ENCODE assay signal across 8 mouse cellular contexts in the genomic region with DNA sequence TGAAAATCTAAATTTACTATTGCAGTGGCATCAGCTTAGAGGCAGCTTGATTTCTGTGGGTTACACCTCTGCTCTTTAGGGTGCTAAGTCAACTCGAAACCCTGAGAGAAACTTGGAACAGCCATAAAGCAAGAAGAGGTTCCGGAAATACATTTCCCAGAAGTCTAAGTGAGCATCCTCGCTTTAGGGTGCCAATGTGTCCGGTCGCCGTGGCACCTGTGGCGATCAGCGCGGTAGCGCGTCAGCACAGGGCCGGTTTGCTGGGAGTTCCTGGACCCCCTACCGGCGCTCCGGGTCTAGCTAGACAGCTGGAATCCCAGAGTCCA. TPM values are rescaled to one million over a fixed set of nuclear protein-coding genes. Genes with fewer than 3 reads are reported as not detected.
DNase-seq lines count a peak whose midpoint lies in the region; ATAC-seq lines count a peak whose summit lies in the region.

No protein-coding gene starts in this region.

- H3K4me3 ChIP-seq in heart, embryonic 15.5 days: peak overlapping the region; percentile 74
- peak overlapping the region; percentile 49 for H3K4me3 ChIP-seq in hindbrain, embryonic 14.5 days (replicated peaks; ENCODE audit: low read length)
- peak overlapping the region; percentile 51 for H3K4me3 ChIP-seq in midbrain, embryonic 12.5 days

- H3K9me3 ChIP-seq in heart, embryonic 15.5 days (replicated peaks): no peaks in the 10 kb centered on the region
- H3K9me3 ChIP-seq in hindbrain, embryonic 14.5 days (ENCODE audit: control insufficient read depth, low read length): no peaks in the 10 kb centered on the region
- no peaks in the 10 kb centered on the region for H3K9me3 ChIP-seq in midbrain, embryonic 12.5 days

- peaks cover 6% of the 10 kb centered on the region; the same call in 1 of the 2 replicates for H3K4me1 ChIP-seq in heart, embryonic 15.5 days (replicated peaks)
- H3K4me1 ChIP-seq in hindbrain, embryonic 14.5 days (replicated peaks; ENCODE audit: control insufficient read depth, insufficient read depth, low read length): peaks cover 5% of the 10 kb centered on the region; the same call in 1 of the 2 replicates
- peaks cover 6% of the 10 kb centered on the region for H3K4me1 ChIP-seq in midbrain, embryonic 12.5 days

- 4% methylated on average over 15 of the region's 15 CpGs for WGBS in heart, embryonic 15.5 days
- 2% methylated on average over 15 of the region's 15 CpGs for WGBS in hindbrain, embryonic 14.5 days
- WGBS in midbrain, embryonic 12.5 days: 2% methylated on average over 15 of the region's 15 CpGs

- H3K36me3 ChIP-seq in heart, embryonic 15.5 days: no peaks in the 10 kb centered on the region
- H3K36me3 ChIP-seq in hindbrain, embryonic 14.5 days (replicated peaks; ENCODE audit: control insufficient read depth, insufficient read depth): no peaks in the 10 kb centered on the region
- no peaks in the 10 kb centered on the region for H3K36me3 ChIP-seq in midbrain, embryonic 12.5 days

- ATAC-seq in heart, embryonic 15.5 days (replicated peaks; ENCODE audit: insufficient number of reproducible peaks, insufficient read depth, low FRiP score, low read depth): no peak
- peak; percentile 33 for ATAC-seq in activated CD4-positive, CD25-positive, alpha-beta regulatory T cell, adult 4 months
- no peak for ATAC-seq in hindbrain, embryonic 14.5 days (ENCODE audit: low FRiP score)
- no peak for ATAC-seq in midbrain, embryonic 12.5 days (ENCODE audit: low FRiP score, low read depth)

- peak overlapping the region; percentile 86 for H3K27ac ChIP-seq in heart, embryonic 15.5 days
- peak overlapping the region; percentile 96 for H3K27ac ChIP-seq in hindbrain, embryonic 14.5 days
- peak overlapping the region; percentile 91 for H3K27ac ChIP-seq in midbrain, embryonic 12.5 days (replicated peaks)

- H3K4me2 ChIP-seq in heart, embryonic 15.5 days: peak overlapping the region; percentile 77
- peak overlapping the region; percentile 56 for H3K4me2 ChIP-seq in hindbrain, embryonic 14.5 days (replicated peaks)
- peak overlapping the region; percentile 52 for H3K4me2 ChIP-seq in midbrain, embryonic 12.5 days (replicated peaks)

- no peak for DNase-seq in heart, postnatal 4 days
- DNase-seq in hindbrain, embryonic 14.5 days (ENCODE audit: low spot score): no peak
- DNase-seq in retina, embryonic 14.5 days (ENCODE audit: low spot score): no peak
- DNase-seq in adrenal gland, postnatal 4 days (ENCODE audit: low spot score in 2 of 2): no peak
- DNase-seq in cerebellum, adult 9-10 months: no peak

- peak overlapping the region; percentile 69 for H3K9ac ChIP-seq in heart, embryonic 15.5 days
- H3K9ac ChIP-seq in hindbrain, embryonic 14.5 days: peak overlapping the region; percentile 65
- H3K9ac ChIP-seq in midbrain, embryonic 12.5 days (replicated peaks): peak overlapping the region; percentile 48

- H3K27me3 ChIP-seq in heart, embryonic 15.5 days: no peaks in the 10 kb centered on the region
- no peaks in the 10 kb centered on the region for H3K27me3 ChIP-seq in hindbrain, embryonic 14.5 days (ENCODE audit: control insufficient read depth, insufficient read depth, low read length)
- H3K27me3 ChIP-seq in midbrain, embryonic 12.5 days: no peaks in the 10 kb centered on the region

RNA-seq across cellular contexts. Expression of a gene that starts 0.6 kb away (rescaled TPM):
- polyA plus RNA-seq in heart, embryonic 15.5 days (2015; fragmentation: Nextera tagmentation; extraction: Ambion mirVana): 1.5 and 2.1 TPM in 2 replicates
- 1 to 10 TPM; 1.2 TPM for total RNA-seq in heart, postnatal 4 days (2021)
- under 1 TPM; 0.45 to 0.46 TPM for polyA plus RNA-seq in activated CD4-positive, CD25-positive, alpha-beta regulatory T cell, adult 4 months (2017; shearing (Covaris generic))
- 6.2 and 6.4 TPM in 2 replicates for polyA plus RNA-seq in hindbrain, embryonic 14.5 days (2014; fragmentation: Nextera tagmentation; extraction: Ambion mirVana)
- 5.2 and 5.3 TPM in 2 replicates for polyA plus RNA-seq in midbrain, embryonic 12.5 days (2016; fragmentation: Nextera tagmentation; extraction: Ambion mirVana)
- 1 to 10 TPM; 5.5 to 6.0 TPM for total RNA-seq in adrenal gland, postnatal 4 days (2021)

RNA-seq across cellular contexts. Expression of a gene that starts 15.8 kb away (rescaled TPM):
- polyA plus RNA-seq in heart, embryonic 15.5 days (2015; fragmentation: Nextera tagmentation; extraction: Ambion mirVana): 107 and 130 TPM in 2 replicates
- total RNA-seq in heart, postnatal 4 days (2021): 100 to 1,000 TPM; 193 to 202 TPM
- polyA plus RNA-seq in activated CD4-positive, CD25-positive, alpha-beta regulatory T cell, adult 4 months (2017; shearing (Covaris generic)): 10 to 100 TPM; 15.3 to 16.9 TPM
- polyA plus RNA-seq in hindbrain, embryonic 14.5 days (2014; fragmentation: Nextera tagmentation; extraction: Ambion mirVana): 178 and 179 TPM in 2 replicates
- 143 and 149 TPM in 2 replicates for polyA plus RNA-seq in midbrain, embryonic 12.5 days (2016; fragmentation: Nextera tagmentation; extraction: Ambion mirVana)
- 100 to 1,000 TPM; 168 to 181 TPM for total RNA-seq in adrenal gland, postnatal 4 days (2021)

RNA-seq across cellular contexts. Expression of a gene that starts 19.3 kb away (rescaled TPM):
- polyA plus RNA-seq in heart, embryonic 15.5 days (2015; fragmentation: Nextera tagmentation; extraction: Ambion mirVana): 129 and 133 TPM in 2 replicates
- 100 to 1,000 TPM; 114 to 129 TPM for total RNA-seq in heart, postnatal 4 days (2021)
- 100 to 1,000 TPM; 300 to 349 TPM for polyA plus RNA-seq in activated CD4-positive, CD25-positive, alpha-beta regulatory T cell, adult 4 months (2017; shearing (Covaris generic))
- 173 and 184 TPM in 2 replicates for polyA plus RNA-seq in hindbrain, embryonic 14.5 days (2014; fragmentation: Nextera tagmentation; extraction: Ambion mirVana)
- 139 and 150 TPM in 2 replicates for polyA plus RNA-seq in midbrain, embryonic 12.5 days (2016; fragmentation: Nextera tagmentation; extraction: Ambion mirVana)
- total RNA-seq in adrenal gland, postnatal 4 days (2021): 100 to 1,000 TPM; 181 to 189 TPM

RNA-seq across cellular contexts. Expression of a gene that starts 41.0 kb away (rescaled TPM):
- polyA plus RNA-seq in heart, embryonic 15.5 days (2015; fragmentation: Nextera tagmentation; extraction: Ambion mirVana): not detected in 2 replicates
- not detected for total RNA-seq in heart, postnatal 4 days (2021)
- under 1 TPM in 1 of 2 experiments, not detected in 1; 0.08 TPM for polyA plus RNA-seq in activated CD4-positive, CD25-positive, alpha-beta regulatory T cell, adult 4 months (2017; shearing (Covaris generic))
- polyA plus RNA-seq in hindbrain, embryonic 14.5 days (2014; fragmentation: Nextera tagmentation; extraction: Ambion mirVana): 0.11 and 0.21 TPM in 2 replicates
- polyA plus RNA-seq in midbrain, embryonic 12.5 days (2016; fragmentation: Nextera tagmentation; extraction: Ambion mirVana): not detected in 2 replicates
- not detected for total RNA-seq in adrenal gland, postnatal 4 days (2021)

RNA-seq across cellular contexts. Expression of a gene that starts 44.1 kb away (rescaled TPM):
- 12.2 and 18.0 TPM in 2 replicates for polyA plus RNA-seq in heart, embryonic 15.5 days (2015; fragmentation: Nextera tagmentation; extraction: Ambion mirVana)
- 10 to 100 TPM; 11.0 to 12.1 TPM for total RNA-seq in heart, postnatal 4 days (2021)
- polyA plus RNA-seq in activated CD4-positive, CD25-positive, alpha-beta regulatory T cell, adult 4 months (2017; shearing (Covaris generic)): 1 to 10 TPM; 4.6 to 7.0 TPM
- 37.9 and 40.8 TPM in 2 replicates for polyA plus RNA-seq in hindbrain, embryonic 14.5 days (2014; fragmentation: Nextera tagmentation; extraction: Ambion mirVana)
- polyA plus RNA-seq in midbrain, embryonic 12.5 days (2016; fragmentation: Nextera tagmentation; extraction: Ambion mirVana): 36.6 and 37.1 TPM in 2 replicates
- 10 to 100 TPM; 18.4 to 18.5 TPM for total RNA-seq in adrenal gland, postnatal 4 days (2021)
